Mouse (Mus musculus): ENCODE measurements around the gene Kcnip1. TPM values are rescaled to one million over a fixed set of nuclear protein-coding genes. Genes with fewer than 3 reads are reported as not detected.
A peak's percentile ranks its signal among the peaks of the same experiment; 100 is the strongest.

The Kcnip1 gene
- total RNA-seq, 2 experiments from 2014 or later = not detected

GRCm38 (mm10) chr11:33861823-33862222, 131.1 kb downstream of the Kcnip1 start:
- intact Hi-C loops (cut with DNase I) = no loop called here
- DNase-seq = no peak

DNA sequence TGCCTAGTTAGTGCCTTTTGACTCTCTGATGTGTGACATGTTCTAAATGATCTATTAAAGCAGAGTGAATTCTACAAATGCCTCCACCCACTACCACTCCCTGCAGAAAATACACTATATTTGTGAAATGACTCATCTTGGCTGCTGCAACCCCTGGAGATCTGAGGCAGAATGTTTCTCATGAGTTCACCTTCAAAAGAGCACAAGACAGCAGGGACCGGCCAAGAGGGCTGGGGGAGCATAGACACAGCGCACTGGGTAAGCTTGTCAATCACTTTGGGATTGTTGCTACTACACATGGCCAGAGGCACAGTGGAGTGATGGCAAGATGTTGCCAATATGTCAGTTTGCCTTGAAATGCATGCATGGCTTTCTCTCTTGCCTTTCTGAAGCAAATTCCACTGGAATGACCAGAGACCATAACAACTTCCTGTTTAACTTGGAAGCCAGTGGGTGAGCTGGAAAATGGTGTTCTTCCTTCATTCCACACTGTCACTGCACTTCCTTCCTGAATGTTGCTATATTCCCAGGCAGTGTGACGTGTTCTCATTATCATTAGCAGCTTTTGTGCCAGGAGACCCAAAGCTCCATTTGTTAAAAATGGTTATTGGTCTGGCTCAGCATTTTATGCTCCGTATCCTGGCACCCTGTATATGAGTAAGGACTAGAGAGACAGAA, 131.9 kb downstream of the Kcnip1 start:
- no peak for DNase-seq
- intact Hi-C loops (cut with DNase I) = no loop called here

GRCm38 (mm10) chr11:33849614-33850013, 143.3 kb downstream of the Kcnip1 start:
- peak; percentile 15 to 51 for DNase-seq
- intact Hi-C loops (cut with DNase I) = no loop called here

DNA sequence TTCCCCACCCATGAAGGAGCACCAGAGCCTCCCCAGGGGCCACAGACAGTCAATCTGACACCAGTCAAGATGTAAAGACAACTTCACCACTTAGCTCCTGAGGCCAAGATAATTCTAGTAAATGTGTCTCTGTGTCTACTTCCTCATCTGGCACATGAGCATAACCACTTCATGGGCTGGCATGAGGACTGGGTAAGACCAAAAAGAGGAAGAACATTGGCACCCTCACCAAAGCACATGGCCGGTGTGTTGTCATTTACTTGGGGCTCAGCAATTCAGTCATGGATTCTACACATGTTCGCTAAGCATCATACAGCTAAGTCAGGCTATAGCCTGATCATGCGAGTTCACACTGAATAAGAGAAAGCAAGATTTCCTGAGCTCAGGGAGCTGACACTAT, 144.3 kb downstream of the Kcnip1 start:
- no peak for DNase-seq
- intact Hi-C loops (cut with DNase I) = no loop called here

- intact Hi-C loops (cut with DNase I) = no loop called here
These were observed 147.0 kb downstream of the Kcnip1 start for GRCm38 (mm10) chr11:33845931-33846330.

DNA sequence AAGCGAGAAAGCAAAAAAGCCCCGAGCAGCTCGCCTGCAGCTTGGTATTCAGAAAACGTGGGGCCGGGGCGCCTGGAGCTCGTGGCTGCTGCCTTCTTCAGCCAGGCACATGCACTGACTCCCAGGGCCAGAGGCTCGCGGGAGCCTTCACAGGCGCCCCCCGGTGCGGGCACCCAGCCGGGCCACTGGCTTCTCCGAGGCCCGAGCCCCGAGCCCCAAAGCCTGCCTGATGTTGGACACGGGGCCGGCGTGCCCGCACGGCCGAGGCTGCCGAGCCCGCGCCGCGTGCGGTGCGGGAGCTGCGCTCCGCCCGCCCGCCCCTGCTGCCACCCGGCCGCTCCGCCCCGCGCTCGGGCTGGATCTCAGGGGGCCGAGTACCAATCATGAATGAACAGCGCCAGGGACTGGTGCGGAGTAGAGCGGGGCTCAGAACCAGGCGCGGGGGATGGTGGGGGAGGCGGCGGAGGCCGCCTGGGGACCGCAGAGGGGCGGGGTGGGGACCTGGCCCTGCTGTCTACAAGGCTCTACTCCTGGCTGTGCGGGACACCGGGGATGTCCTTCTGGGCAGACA, 149.6 kb downstream of the Kcnip1 start:
- no peak for DNase-seq
- intact Hi-C loops (cut with DNase I) = no loop called here

More at GRCm38 (mm10) chr11:33845931-33846330, 147.0 kb downstream of the Kcnip1 start:
- no peak for DNase-seq

DNA sequence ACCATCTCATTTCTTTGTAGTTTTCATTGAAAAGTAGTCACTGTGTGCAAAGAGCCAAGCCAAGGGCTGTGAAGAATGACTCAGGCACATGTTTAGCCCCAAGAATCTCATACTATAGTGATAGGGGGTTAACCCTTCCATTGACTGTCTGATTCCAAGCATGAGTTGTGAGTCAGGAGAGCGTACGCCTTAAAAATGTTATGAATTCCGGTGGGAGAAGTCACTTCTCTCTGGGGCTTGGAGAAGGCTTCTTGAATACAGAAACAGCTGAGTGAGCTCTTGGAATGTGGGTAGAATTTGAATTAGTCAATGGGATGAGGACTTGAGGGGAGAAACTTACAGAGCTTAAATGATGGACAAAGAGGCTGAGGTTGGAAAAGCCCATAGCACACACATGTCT, 153.9 kb downstream of the Kcnip1 start:
- intact Hi-C loops (cut with DNase I) = no loop called here
- DNase-seq = no peak

DNA sequence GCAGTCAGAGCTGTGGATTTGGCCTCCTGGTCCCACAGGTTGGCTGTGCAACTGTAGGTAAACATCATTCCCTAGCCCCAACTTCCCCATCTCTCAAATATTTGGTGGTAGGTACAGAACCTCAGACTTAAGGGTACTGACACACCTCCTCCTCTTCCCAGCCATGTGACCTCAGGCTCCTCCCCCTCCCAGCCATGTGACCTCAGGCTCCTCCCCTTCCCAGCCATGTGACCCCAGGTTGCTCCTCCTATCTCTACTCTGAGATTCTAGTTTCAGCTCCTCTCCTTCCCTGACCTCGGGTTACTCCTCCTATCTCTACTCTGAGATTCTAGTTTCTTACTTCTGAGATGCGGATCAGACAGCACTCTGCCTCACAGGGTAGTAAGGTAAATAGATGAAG, 163.2 kb downstream of the Kcnip1 start:
- intact Hi-C loops (cut with DNase I) = no loop called here
- DNase-seq = no peak

DNA sequence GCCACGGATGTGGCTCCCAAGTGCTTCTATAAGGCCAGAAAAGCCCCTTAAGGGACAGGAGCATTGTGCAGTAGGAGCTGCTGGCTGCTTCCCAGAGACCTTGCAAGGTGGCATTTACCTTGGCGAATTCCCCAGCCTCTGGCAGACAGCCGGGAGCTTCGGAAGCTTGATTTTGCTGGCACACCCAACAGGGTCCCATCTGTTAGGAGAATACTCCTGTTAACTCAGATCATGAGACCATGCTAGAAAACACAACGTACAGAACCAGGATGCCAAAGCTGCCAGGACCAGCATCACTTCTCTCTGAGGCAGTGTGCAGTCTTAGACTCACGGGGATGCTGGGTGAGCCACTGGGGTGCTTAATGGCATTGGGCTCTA, 165.1 kb downstream of the Kcnip1 start:
- intact Hi-C loops (cut with DNase I) = no loop called here
- no peak for DNase-seq

DNA sequence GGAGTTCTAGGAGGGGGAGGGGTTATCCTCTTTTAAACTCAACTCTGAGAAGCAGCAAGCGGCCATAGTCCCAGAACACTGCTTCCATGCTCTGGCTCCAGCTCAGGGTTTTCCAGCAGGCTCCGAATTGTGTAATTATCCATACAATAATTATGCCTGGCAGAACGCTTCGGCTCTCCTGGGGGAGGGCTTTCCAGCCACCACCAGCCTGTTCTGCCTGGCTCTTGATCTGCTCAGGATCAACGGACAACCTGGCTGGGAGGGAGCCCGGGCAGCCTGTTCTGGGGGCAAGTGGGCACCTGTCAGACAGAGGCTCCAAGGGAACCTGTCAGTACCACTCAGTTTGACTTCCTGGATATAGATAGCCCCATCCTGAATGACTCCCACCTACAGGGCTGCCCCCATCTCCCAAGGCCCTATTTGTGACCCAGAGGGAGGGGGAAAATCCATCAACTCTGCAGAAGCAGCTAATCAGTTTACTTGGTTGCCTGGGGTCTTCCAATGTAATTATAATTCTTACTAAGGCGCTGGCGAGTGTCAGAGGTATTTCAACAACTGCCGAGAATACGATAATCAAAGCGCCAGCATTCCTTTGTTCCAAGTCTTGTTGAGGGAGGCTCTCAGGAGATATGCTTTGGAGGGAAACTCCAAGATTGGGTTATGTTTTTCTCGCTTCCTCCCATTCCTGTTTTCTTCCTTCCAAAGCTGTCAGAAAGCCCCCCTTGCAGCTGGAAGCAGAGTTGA, 165.7 kb downstream of the Kcnip1 start:
- intact Hi-C loops (cut with DNase I) = no loop called here
- no peak for DNase-seq

GRCm38 (mm10) chr11:33824739-33825138, 168.2 kb downstream of the Kcnip1 start:
- intact Hi-C loops (cut with DNase I) = no loop called here

GRCm38 (mm10) chr11:33821331-33821730, 171.6 kb downstream of the Kcnip1 start:
- intact Hi-C loops (cut with DNase I) = no loop called here
- DNase-seq = no peak

More at GRCm38 (mm10) chr11:33824739-33825138, 168.2 kb downstream of the Kcnip1 start:
- DNase-seq = no peak

DNA sequence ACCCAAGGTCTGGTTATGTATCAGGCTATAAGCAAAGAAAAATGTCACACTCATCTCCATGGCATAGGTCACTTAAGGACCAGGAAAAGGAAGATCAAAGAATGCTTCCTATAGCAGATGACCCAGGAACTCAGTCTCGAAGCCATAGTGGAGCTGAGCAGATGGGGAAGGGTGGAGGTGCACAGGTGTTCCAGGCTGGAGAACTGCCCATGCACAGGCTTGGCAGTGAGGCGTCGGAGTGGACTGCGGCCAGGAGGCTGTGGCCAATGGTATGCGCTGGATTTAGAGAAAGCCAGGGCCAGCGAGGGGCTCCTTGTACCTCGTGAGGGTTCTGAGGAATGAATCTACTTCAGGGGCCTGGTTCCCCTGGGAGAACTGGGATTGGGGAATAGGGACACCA, 172.1 kb downstream of the Kcnip1 start:
- DNase-seq = no peak
- intact Hi-C loops (cut with DNase I) = no loop called here

GRCm38 (mm10) chr11:33818861-33819503, 174.0 kb downstream of the Kcnip1 start:
- intact Hi-C loops (cut with DNase I) = no loop called here
- no peak for DNase-seq

DNA sequence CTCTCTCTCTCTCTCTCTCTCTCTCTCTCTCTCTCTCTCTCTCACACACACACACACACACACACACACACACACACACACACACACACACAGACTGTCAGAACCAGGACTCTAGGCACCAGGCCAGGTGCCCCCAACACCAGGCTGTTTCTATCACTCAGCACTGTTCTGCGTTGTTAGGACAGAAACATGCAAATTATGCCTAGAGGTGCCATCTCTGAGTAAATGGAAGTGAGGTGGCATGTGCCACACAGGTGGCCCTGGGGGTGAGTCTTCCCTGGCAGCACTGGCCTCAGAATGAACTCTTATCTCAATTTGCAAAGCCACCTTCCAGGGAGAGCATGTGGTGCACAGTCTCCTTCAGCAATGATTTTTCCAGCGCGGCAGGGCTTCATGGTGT, 176.9 kb downstream of the Kcnip1 start:
- intact Hi-C loops (cut with DNase I) = no loop called here
- DNase-seq = no peak

DNA sequence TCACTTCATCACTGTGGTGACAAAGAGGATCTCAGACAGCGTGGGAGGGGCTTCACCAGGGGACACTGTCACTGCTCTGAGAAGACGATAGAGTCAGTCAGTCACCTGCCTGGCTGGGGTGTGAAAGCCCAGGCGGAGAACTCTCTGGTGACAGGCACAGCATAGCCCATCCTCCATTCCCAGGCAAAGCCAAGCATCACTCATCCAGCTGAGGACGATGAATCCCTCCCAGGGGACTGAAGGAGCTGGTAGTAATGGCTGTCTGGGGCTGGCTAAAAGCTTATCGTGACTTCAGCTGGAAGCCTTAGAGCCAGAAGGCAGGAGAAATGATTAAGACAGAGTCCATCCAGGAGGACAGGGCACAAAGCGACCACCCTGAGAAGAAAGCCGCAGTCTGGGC, 182.8 kb downstream of the Kcnip1 start:
- DNase-seq = no peak
- intact Hi-C loops (cut with DNase I) = no loop called here

- no peak for DNase-seq
- intact Hi-C loops (cut with DNase I) = no loop called here
These were observed 189.9 kb downstream of the Kcnip1 start for GRCm38 (mm10) chr11:33803093-33803492.

DNA sequence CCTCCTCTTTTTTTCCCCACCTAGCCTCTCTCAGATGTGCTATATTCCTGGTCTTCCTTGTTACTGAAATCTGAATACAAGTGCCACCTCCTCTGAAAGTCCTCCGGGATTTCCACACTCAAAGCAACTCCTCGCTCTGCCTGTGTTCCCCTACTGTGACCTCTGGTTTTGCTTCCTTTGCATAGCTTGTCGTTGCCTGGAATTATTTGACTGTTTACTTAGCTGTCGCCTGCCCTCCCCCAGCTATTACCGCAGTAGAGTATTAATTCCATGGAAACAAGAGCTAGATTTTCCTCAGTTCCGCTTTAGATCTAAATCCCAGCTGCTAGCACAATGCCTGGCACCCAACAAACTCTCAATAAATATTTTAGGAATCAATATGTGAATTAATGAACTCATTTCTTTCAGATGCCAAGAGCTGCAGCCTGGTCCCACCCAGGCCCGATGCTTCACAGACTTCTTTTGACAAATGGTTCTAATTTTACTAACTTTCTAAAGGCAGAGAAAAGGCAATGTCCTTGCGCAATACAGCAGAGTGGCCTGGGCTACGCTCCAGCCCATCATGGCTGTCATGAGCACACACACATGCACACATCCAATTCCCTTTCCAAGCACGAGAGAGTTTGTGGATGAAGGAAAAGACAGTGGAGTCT, 192.4 kb downstream of the Kcnip1 start:
- intact Hi-C loops (cut with DNase I) = no loop called here
- peak; percentile 5 to 7 for DNase-seq

GRCm38 (mm10) chr11:33799933-33800332, 193.0 kb downstream of the Kcnip1 start:
- DNase-seq = peak in 1 of 2 experiments; percentile 9
- intact Hi-C loops (cut with DNase I) = no loop called here

- no peak for DNase-seq
- intact Hi-C loops (cut with DNase I) = no loop called here
These were observed 194.8 kb downstream of the Kcnip1 start for GRCm38 (mm10) chr11:33798094-33798648.

All from heart, postnatal 14 days (tissue).